Mouse (Mus musculus) telencephalon, adult 2 months (tissue): ENCODE data around the gene Mss51.

ENCODE experiments used
- DNase-seq: peaks from one replicate; pipeline ENCODE4 v3.0.0-alpha.2; 2011; ENCODE audit warnings: low read depth, low spot score

Gene Mss51

GRCm38 (mm10) chr14:20496603-20497002, at the start of gene Mss51:
Mss51 (minus strand) TSS chr14:20496901.
- no peak for DNase-seq

- peak; percentile 96 for DNase-seq
Measured at GRCm38 (mm10) chr14:20546415-20546814, 49.7 kb upstream of the Mss51 start, which contains the start of gene Ppp3cb. Ppp3cb (minus strand) TSS chr14:20546573.

- peak; percentile 43 for DNase-seq
Measured at GRCm38 (mm10) chr14:20545529-20546331, 49.0 kb upstream of the Mss51 start.

GRCm38 (mm10) chr14:20544467-20545411, 48.0 kb upstream of the Mss51 start:
- DNase-seq: no peak

- no peak for DNase-seq
Measured at GRCm38 (mm10) chr14:20529643-20530042, 32.9 kb upstream of the Mss51 start.

GRCm38 (mm10) chr14:20520179-20520578, 23.5 kb upstream of the Mss51 start:
- peak; percentile 31 for DNase-seq

- DNase-seq: no peak
Measured at GRCm38 (mm10) chr14:20508424-20508823, 11.7 kb upstream of the Mss51 start.

- DNase-seq: no peak
Measured at GRCm38 (mm10) chr14:20502966-20503365, 6.3 kb upstream of the Mss51 start.

- DNase-seq: no peak
Measured at GRCm38 (mm10) chr14:20499982-20500381, 3.3 kb upstream of the Mss51 start.

- DNase-seq: no peak
Measured at GRCm38 (mm10) chr14:20486031-20486430, 10.7 kb downstream of the Mss51 start.

GRCm38 (mm10) chr14:20482051-20482751, 14.5 kb downstream of the Mss51 start:
- no peak for DNase-seq

GRCm38 (mm10) chr14:20481211-20481610, 15.5 kb downstream of the Mss51 start:
- DNase-seq: no peak

- no peak for DNase-seq
Measured at GRCm38 (mm10) chr14:20480195-20480579, 16.5 kb downstream of the Mss51 start.

GRCm38 (mm10) chr14:20479291-20480194, 17.2 kb downstream of the Mss51 start, which contains the start of gene Anxa7:
Anxa7 (minus strand) TSS chr14:20480133.
- peak; percentile 64 for DNase-seq

- peak; percentile 22 for DNase-seq
Measured at GRCm38 (mm10) chr14:20478801-20479200, 17.9 kb downstream of the Mss51 start.

GRCm38 (mm10) chr14:20478385-20478784, 18.3 kb downstream of the Mss51 start:
- no peak for DNase-seq

- no peak for DNase-seq
Measured at GRCm38 (mm10) chr14:20477261-20478025, 19.3 kb downstream of the Mss51 start.

- DNase-seq: no peak
Measured at GRCm38 (mm10) chr14:20460216-20460615, 36.5 kb downstream of the Mss51 start.

- no peak for DNase-seq
Measured at GRCm38 (mm10) chr14:20458378-20458777, 38.3 kb downstream of the Mss51 start.

- DNase-seq: no peak
Measured at GRCm38 (mm10) chr14:20452929-20453328, 43.8 kb downstream of the Mss51 start.
